Mouse (Mus musculus) forebrain, embryonic 13.5 days (tissue): ENCODE measurements around the gene Igsf23. TPM values are rescaled to one million over a fixed set of nuclear protein-coding genes. Genes with fewer than 3 reads are reported as not detected.

Source experiments
- ATAC-seq: fragments of 200-750 bp; cut with Nextera tagmentation; 2 replicates; pipeline ENCODE4 v1.8.0; 2017
- H3K27ac ChIP-seq: fragments of 300-500 bp; sonication (generic); 2 replicates; pipeline ENCODE4 v1.5.1; 2015; ENCODE audit warnings: inconsistent platforms, mild to moderate bottlenecking, moderate library complexity
- H3K27me3 ChIP-seq: fragments of 300-500 bp; sonication (generic); 2 replicates; pipeline ENCODE4 v1.6.1; 2015; ENCODE audit warnings: mild to moderate bottlenecking, inconsistent platforms
- H3K36me3 ChIP-seq: fragments of 300-500 bp; sonication (generic); 2 replicates; pipeline ENCODE4 v1.6.1; 2015; ENCODE audit warnings: mild to moderate bottlenecking, inconsistent platforms; ENCODE audit not compliant: poor library complexity, severe bottlenecking
- H3K4me1 ChIP-seq: fragments of 300-500 bp; sonication (generic); 2 replicates; pipeline ENCODE4 v1.6.1; 2015; ENCODE audit warnings: inconsistent platforms
- H3K4me2 ChIP-seq: fragments of 300-500 bp; sonication (generic); 2 replicates; pipeline ENCODE4 v1.6.1; 2015; ENCODE audit warnings: inconsistent platforms, mild to moderate bottlenecking, moderate library complexity
- H3K4me3 ChIP-seq: fragments of 300-500 bp; sonication (generic); 2 replicates; pipeline ENCODE4 v1.5.1; 2015; ENCODE audit warnings: mild to moderate bottlenecking, inconsistent platforms
- H3K9ac ChIP-seq: fragments of 300-500 bp; sonication (generic); 2 replicates; pipeline ENCODE4 v1.6.1; 2015; ENCODE audit warnings: mild to moderate bottlenecking, inconsistent platforms
- H3K9me3 ChIP-seq: fragments of 300-500 bp; sonication (generic); replicated peaks from 2 replicates; pipeline ENCODE4 v1.6.1; 2016; ENCODE audit warnings: inconsistent platforms
- WGBS: fragments of 180-500 bp; shearing (Covaris S2); methylation state at CpG from one replicate; pipeline ENCODE4 v1.1.7; 2015; 5-methylcytosine and 5-hydroxymethylcytosine counted together
- polyA plus RNA-seq: library from polyadenylated mRNA; unstranded; fragments of >200 nt; fragmentation: Nextera tagmentation; extraction: Ambion mirVana; gene quantifications from 2 replicates; pipeline ENCODE4 v1.2.1, GENCODE M21; 2015

Igsf23 gene
- polyA plus RNA-seq, 1 experiment from 2014 or later, result not detected

- Histone ChIP-seq H3K4me2 (no peak overlapping the region), H3K9ac (no peak overlapping the region), H3K9me3 (no peaks in the 10 kb centered on the region), H3K27ac (no peak overlapping the region), H3K27me3 (no peaks in the 10 kb centered on the region), H3K4me1 (no peaks in the 10 kb centered on the region), H3K4me3 (no peak overlapping the region), H3K36me3 (no peaks in the 10 kb centered on the region)
- no peak for ATAC-seq
- WGBS, result 56% methylated on average over 10 of the region's 10 CpGs
These were observed 1.9 kb upstream of the Igsf23 start for GRCm38 (mm10) chr7:19952320-19952986.

DNA sequence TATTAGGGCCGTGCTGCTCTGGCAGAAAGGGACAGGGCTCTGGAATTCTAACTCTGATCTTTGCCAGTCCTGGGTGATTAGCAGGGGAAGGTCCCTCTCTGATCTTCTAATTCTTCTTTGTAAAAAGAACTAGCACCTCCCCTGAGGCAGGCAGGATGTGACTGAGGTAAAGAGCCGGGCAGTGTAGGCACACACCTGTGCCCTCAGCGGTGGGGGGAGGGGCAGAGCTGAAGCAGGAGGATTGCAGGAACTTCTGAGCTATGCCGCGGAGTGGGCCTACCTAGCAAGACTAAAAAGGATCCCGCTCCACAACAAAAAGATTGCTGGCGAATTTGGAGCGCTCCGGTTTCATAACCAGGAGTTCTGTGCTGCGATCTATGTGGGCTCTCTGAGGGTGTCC, 560 bp downstream of the Igsf23 start:
- no peak overlapping the region for H3K27ac ChIP-seq

GRCm38 (mm10) chr7:19948956-19949355, 1.6 kb downstream of the Igsf23 start:
- Histone ChIP-seq H3K4me2 (no peak overlapping the region), H3K27ac (no peak overlapping the region), H3K9me3 (no peaks in the 10 kb centered on the region), H3K27me3 (no peaks in the 10 kb centered on the region), H3K4me1 (no peaks in the 10 kb centered on the region), H3K36me3 (no peaks in the 10 kb centered on the region), H3K4me3 (no peak overlapping the region), H3K9ac (no peak overlapping the region)
- WGBS, result 83% methylated on average over 12 of the region's 12 CpGs
- no peak for ATAC-seq

More for the DNA sequence above, 560 bp downstream of the Igsf23 start:
- Histone ChIP-seq H3K36me3 (no peaks in the 10 kb centered on the region), H3K4me3 (no peak overlapping the region), H3K27me3 (no peaks in the 10 kb centered on the region), H3K4me2 (no peak overlapping the region), H3K9ac (no peak overlapping the region), H3K4me1 (no peaks in the 10 kb centered on the region), H3K9me3 (no peaks in the 10 kb centered on the region)
- WGBS, result 64% methylated on average over 10 of the region's 10 CpGs
- ATAC-seq, result no peak

GRCm38 (mm10) chr7:19945821-19946515, 4.6 kb downstream of the Igsf23 start:
- Histone ChIP-seq H3K36me3 (no peaks in the 10 kb centered on the region), H3K9ac (no peak overlapping the region), H3K4me3 (no peak overlapping the region), H3K4me2 (no peak overlapping the region), H3K27ac (no peak overlapping the region), H3K9me3 (no peaks in the 10 kb centered on the region), H3K4me1 (no peaks in the 10 kb centered on the region), H3K27me3 (no peaks in the 10 kb centered on the region)
- ATAC-seq, result no peak
- 91% methylated on average over 13 of the region's 13 CpGs for WGBS

- no peak overlapping the region for H3K4me2 ChIP-seq
- no peak for ATAC-seq
- no peaks in the 10 kb centered on the region for H3K4me1 ChIP-seq
- no peak overlapping the region for H3K4me3 ChIP-seq
- no peaks in the 10 kb centered on the region for H3K9me3 ChIP-seq
- H3K9ac ChIP-seq, result no peak overlapping the region
- 92% methylated on average over 5 of the region's 5 CpGs for WGBS
- no peaks in the 10 kb centered on the region for H3K36me3 ChIP-seq
- H3K27me3 ChIP-seq, result no peaks in the 10 kb centered on the region
- no peak overlapping the region for H3K27ac ChIP-seq
These were observed 5.4 kb downstream of the Igsf23 start for GRCm38 (mm10) chr7:19945201-19945600.

DNA sequence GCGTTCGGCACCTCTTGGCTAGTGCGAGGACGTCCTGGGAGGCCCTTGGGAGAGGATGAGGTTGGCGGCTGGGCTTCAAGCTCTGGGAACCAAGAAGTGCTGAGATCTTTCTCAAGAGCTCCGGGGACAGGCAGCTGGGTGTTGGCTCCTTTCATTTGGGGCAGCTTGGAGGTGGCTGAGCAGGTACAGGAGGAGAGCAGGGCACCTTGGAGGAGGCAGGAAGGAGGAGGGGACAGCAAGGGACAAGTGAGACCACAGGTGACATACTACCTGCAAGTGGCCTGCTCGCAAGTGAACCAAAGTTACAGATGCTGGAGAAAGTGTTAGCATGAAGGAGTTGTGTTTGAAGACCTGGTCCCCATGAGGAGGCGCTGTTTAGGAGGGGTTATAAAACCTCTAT, 5.8 kb downstream of the Igsf23 start:
- Histone ChIP-seq H3K9me3 (no peaks in the 10 kb centered on the region), H3K9ac (no peak overlapping the region), H3K27me3 (no peaks in the 10 kb centered on the region), H3K36me3 (no peaks in the 10 kb centered on the region), H3K27ac (no peak overlapping the region), H3K4me2 (no peak overlapping the region), H3K4me3 (no peak overlapping the region), H3K4me1 (no peaks in the 10 kb centered on the region)
- 95% methylated on average over 8 of the region's 8 CpGs for WGBS
- no peak for ATAC-seq

DNA sequence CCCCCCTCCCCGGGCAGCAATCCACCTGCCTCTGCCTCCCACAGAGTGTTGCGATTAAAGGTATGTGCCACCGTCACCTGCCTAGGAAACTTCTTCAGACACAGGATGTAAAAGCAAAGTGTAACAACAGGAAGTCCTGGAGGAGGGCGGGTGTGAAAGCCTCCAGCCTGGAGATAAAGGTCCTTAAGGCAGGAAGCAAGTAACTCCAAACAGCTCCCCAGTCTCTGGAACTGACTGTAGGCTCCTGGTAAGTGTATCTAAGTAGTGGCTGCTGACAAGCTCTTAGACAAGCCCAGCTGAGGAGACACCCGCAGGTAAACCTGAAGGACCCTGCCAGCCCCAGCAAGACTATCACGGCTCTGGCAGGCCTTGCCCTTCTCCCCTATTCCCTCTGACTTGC, 10.3 kb downstream of the Igsf23 start:
- H3K27ac ChIP-seq, result no peak overlapping the region
- H3K4me2 ChIP-seq, result no peak overlapping the region
- no peaks in the 10 kb centered on the region for H3K36me3 ChIP-seq
- H3K4me3 ChIP-seq, result no peak overlapping the region
- no peaks in the 10 kb centered on the region for H3K9me3 ChIP-seq
- no peaks in the 10 kb centered on the region for H3K27me3 ChIP-seq
- no peak for ATAC-seq
- H3K9ac ChIP-seq, result no peak overlapping the region
- 58% methylated on average over 3 of the region's 6 CpGs for WGBS
- no peaks in the 10 kb centered on the region for H3K4me1 ChIP-seq

- no peak overlapping the region for H3K4me2 ChIP-seq
- no peak overlapping the region for H3K4me3 ChIP-seq
- 73% methylated on average over 9 of the region's 12 CpGs for WGBS
- ATAC-seq, result no peak
- no peaks in the 10 kb centered on the region for H3K4me1 ChIP-seq
- no peaks in the 10 kb centered on the region for H3K9me3 ChIP-seq
- no peak overlapping the region for H3K9ac ChIP-seq
- H3K36me3 ChIP-seq, result no peaks in the 10 kb centered on the region
- no peak overlapping the region for H3K27ac ChIP-seq
- H3K27me3 ChIP-seq, result no peaks in the 10 kb centered on the region
These were observed 10.9 kb downstream of the Igsf23 start for GRCm38 (mm10) chr7:19939555-19940235.

DNA sequence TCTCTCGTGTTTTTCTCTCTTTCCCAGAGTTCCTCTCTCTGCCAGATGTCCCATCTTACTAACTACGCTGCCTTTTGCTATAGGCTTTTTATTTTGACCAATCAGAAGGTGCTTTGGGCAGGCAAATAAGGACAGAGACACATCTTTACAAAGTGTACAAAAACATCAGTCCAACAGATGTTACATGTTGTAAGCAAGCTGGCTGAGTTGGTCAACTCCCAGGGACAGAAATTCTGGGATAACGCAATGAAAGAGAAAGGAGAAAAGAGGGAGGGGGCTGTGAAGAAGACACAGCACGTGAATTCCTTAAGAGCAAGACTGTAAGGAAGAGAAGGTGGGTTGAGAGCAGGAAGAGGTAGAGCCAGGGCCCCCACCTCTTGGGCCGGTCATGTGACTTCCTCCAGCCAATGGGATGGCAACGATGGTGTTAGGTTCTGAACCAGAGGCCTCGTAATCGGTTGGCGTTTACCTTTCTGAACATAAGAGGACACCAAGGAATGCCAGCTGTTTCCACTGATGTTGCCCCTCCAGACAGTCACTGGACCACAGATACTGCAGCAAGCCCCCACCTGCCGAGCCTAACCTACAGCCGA, 13.2 kb downstream of the Igsf23 start:
- Histone ChIP-seq H3K27ac (no peak overlapping the region), H3K36me3 (no peaks in the 10 kb centered on the region), H3K4me3 (no peak overlapping the region), H3K9me3 (no peaks in the 10 kb centered on the region), H3K4me1 (peaks cover 9% of the 10 kb centered on the region; the same call in 1 of the 2 replicates), H3K4me2 (no peak overlapping the region), H3K9ac (no peak overlapping the region), H3K27me3 (no peaks in the 10 kb centered on the region)
- 81% methylated on average over 11 of the region's 11 CpGs for WGBS
- no peak for ATAC-seq

GRCm38 (mm10) chr7:19935961-19936360, 14.6 kb downstream of the Igsf23 start:
- Histone ChIP-seq H3K4me3 (no peak overlapping the region), H3K27ac (no peak overlapping the region), H3K4me2 (no peak overlapping the region), H3K36me3 (no peaks in the 10 kb centered on the region), H3K4me1 (peaks cover 10% of the 10 kb centered on the region; the same call in 1 of the 2 replicates), H3K9ac (no peak overlapping the region), H3K9me3 (no peaks in the 10 kb centered on the region), H3K27me3 (no peaks in the 10 kb centered on the region; the same call in 1 of the 2 replicates)
- WGBS, result 76% methylated on average over 6 of the region's 6 CpGs
- no peak for ATAC-seq

- ATAC-seq, result no peak
- H3K4me2 ChIP-seq, result no peak overlapping the region
- H3K27ac ChIP-seq, result no peak overlapping the region
- H3K4me1 ChIP-seq, result peaks cover 10% of the 10 kb centered on the region; the same call in 1 of the 2 replicates
- 88% methylated on average over 20 of the region's 20 CpGs for WGBS
- H3K36me3 ChIP-seq, result no peaks in the 10 kb centered on the region
- no peak overlapping the region for H3K9ac ChIP-seq
- H3K27me3 ChIP-seq, result no peaks in the 10 kb centered on the region; the same call in 1 of the 2 replicates
- H3K4me3 ChIP-seq, result no peak overlapping the region
- H3K9me3 ChIP-seq, result no peaks in the 10 kb centered on the region
These were observed 15.3 kb downstream of the Igsf23 start for GRCm38 (mm10) chr7:19935171-19935751.
